Mouse (Mus musculus) liver, embryonic 14.5 days (tissue): ENCODE results near the gene Efcab1.

ENCODE experiments used
- CTCF ChIP-seq: IDR thresholded peaks from 2 replicates; pipeline ENCODE4 v1.5.1; 2016; ENCODE audit warnings: antibody characterized with exemption, low read depth, control low read depth
- EP300 ChIP-seq: IDR thresholded peaks from 2 replicates; pipeline ENCODE4 v1.6.1; 2016; ENCODE audit warnings: antibody characterized with exemption, low read depth

DNA sequence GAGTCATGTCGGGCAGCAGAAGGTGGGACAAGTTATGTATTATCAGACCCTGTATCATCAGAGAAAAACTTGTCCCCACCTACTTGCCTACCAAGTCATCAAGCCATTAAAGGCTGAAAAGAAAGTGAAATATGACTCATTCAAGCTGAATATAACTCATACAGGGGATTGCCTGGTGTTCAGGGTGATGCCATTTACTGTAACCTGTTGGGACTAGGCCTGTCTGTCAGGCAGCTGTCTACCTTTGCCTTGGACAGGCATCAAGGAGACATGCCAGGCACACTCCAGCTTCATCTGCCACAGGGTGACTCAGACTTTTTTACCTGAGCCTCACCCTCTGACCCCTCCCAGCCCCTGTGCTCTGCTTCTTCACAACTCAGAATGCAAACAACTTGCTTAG lies 21.0 kb upstream of the Efcab1 start:
- TF ChIP-seq CTCF (no peak), EP300 (no peak)
